Mouse (Mus musculus) forebrain, postnatal 0 days (tissue): ENCODE results near the gene Ccdc65. TPM values are rescaled to one million over a fixed set of nuclear protein-coding genes. Genes with fewer than 3 reads are reported as not detected.

ENCODE experiments used
- ATAC-seq: fragments of 200-750 bp; cut with Nextera tagmentation; 2 replicates; pipeline ENCODE4 v1.8.0; 2017; ENCODE audit warnings: mild to moderate bottlenecking, moderate library complexity
- DNase-seq: peaks from one replicate; pipeline ENCODE4 v3.0.0-alpha.2; 2015
- H3K27ac ChIP-seq: fragments of 300-500 bp; sonication (generic); 2 replicates; pipeline ENCODE4 v1.5.1; 2014; ENCODE audit warnings: low read depth, mild to moderate bottlenecking, antibody characterized with exemption, low read length, moderate library complexity, mixed read lengths
- H3K27me3 ChIP-seq: fragments of 300-500 bp; sonication (generic); 2 replicates; pipeline ENCODE4 v1.6.1; 2014; ENCODE audit warnings: mild to moderate bottlenecking, low read length, mixed read lengths; ENCODE audit not compliant: insufficient read depth
- H3K36me3 ChIP-seq: fragments of 300-500 bp; sonication (generic); 2 replicates; pipeline ENCODE4 v1.6.1; 2014; ENCODE audit warnings: mild to moderate bottlenecking, moderate library complexity; ENCODE audit not compliant: insufficient read depth
- H3K4me1 ChIP-seq: fragments of 300-500 bp; sonication (generic); 2 replicates; pipeline ENCODE4 v1.6.1; 2014; ENCODE audit warnings: antibody characterized with exemption; ENCODE audit not compliant: insufficient read depth
- H3K4me2 ChIP-seq: fragments of 300-500 bp; sonication (generic); 2 replicates; pipeline ENCODE4 v1.6.1; 2014; ENCODE audit warnings: low read depth, mild to moderate bottlenecking, moderate library complexity
- H3K4me3 ChIP-seq: fragments of 300-500 bp; sonication (generic); 2 replicates; pipeline ENCODE4 v1.5.1; 2014; ENCODE audit warnings: low read depth, low read length, mixed read lengths
- H3K9ac ChIP-seq: fragments of 300-500 bp; sonication (generic); 2 replicates; pipeline ENCODE4 v1.6.1; 2014; ENCODE audit warnings: mild to moderate bottlenecking
- H3K9me3 ChIP-seq: fragments of 300-500 bp; sonication (generic); 2 replicates; pipeline ENCODE4 v1.6.1; 2016; ENCODE audit warnings: low read length
- CTCF ChIP-seq: sonication (generic); IDR thresholded peaks from 2 replicates; pipeline ENCODE4 v1.5.1; 2016; ENCODE audit warnings: antibody characterized with exemption, control low read depth, low read depth
- WGBS: fragments of 180-500 bp; shearing (Covaris S2); extraction: QIAGEN DNeasy Blood & Tissue Kit; methylation state at CpG from one replicate; pipeline ENCODE4 v1.1.7; 2014; 5-methylcytosine and 5-hydroxymethylcytosine counted together
- polyA plus RNA-seq: library from polyadenylated mRNA; unstranded; fragments of >200 nt; fragmentation: Nextera tagmentation; extraction: Ambion mirVana; gene quantifications from 2 replicates; pipeline ENCODE4 v1.2.1, GENCODE M21; 2015
- total RNA-seq: library from RNA; depleted of rRNA; stranded (reverse); fragments of >200 nt; gene quantifications from 2 replicates; pipeline ENCODE4 v1.2.3, GENCODE M21; 2014

Ccdc65 gene
- total and polyA plus RNA-seq, 2 experiments from 2014 or later, result 8.2 to 10.5 TPM

DNA sequence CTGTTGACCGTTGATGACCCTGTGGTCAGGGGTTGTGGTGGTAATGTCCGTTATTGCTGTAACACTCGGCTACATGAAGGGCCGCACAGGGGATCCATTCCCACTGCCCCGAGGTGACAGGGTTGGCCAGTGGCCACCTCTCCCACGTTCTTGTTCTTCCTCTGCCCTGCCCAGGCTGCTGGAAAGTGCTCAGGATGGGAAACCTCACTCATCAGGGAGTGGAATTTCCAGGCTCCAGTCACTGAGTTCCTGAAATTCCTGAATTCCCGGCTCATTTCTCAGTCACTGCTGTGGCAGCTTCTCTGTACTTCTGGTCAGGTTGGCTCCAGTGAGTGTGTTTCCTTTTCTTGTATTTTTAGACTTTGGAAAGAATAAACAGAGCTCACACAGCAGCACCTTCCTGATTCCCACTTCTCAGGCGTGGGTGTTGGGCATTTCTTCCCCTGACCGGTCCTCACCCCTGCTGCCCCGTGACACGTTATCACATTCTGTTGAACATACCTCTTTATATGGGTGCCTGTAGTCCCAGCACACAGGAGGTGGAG, 15.8 kb upstream of the Ccdc65 start:
- H3K27me3 ChIP-seq, result no peaks in the 10 kb centered on the region
- no peak overlapping the region for H3K4me3 ChIP-seq
- H3K9ac ChIP-seq, result no peak overlapping the region
- WGBS, result 54% methylated on average over 11 of the region's 11 CpGs
- no peak overlapping the region for H3K4me2 ChIP-seq
- H3K36me3 ChIP-seq, result no peaks in the 10 kb centered on the region
- no peak for TF ChIP-seq CTCF
- DNase-seq, result no peak
- H3K27ac ChIP-seq, result no peak overlapping the region
- no peaks in the 10 kb centered on the region for H3K9me3 ChIP-seq
- 0 out of 2 replicates have a peak, but pooled peaks cover 8% of the 10 kb centered on the region for H3K4me1 ChIP-seq
- no peak for ATAC-seq

DNA sequence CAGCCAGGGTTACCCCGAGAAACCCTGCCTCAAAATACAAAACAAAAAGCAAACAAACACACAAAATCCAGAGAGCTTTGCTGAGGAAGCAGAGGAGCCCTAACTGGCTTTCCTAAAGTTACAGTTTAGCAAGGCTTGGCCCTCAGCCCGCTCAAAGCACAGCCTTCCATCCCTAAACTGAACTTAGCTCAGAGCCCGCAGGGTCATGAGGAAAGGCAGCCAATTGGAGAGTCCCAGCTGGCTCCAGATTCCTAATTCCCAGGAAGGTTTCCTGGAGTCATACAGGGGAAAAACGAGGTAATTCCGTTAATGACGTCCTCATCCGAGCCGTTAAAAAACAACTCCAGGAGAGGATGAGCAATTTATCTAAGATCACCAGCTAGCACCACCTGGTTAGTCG, 12.3 kb upstream of the Ccdc65 start:
- Histone ChIP-seq H3K9me3 (no peaks in the 10 kb centered on the region), H3K27ac (no peak overlapping the region), H3K4me3 (no peak overlapping the region), H3K27me3 (no peaks in the 10 kb centered on the region), H3K9ac (no peak overlapping the region), H3K36me3 (no peaks in the 10 kb centered on the region), H3K4me2 (no peak overlapping the region), H3K4me1 (0 out of 2 replicates have a peak, but pooled peaks cover 8% of the 10 kb centered on the region)
- DNase-seq, result no peak
- 51% methylated on average over 9 of the region's 9 CpGs for WGBS
- no peak for TF ChIP-seq CTCF
- ATAC-seq, result no peak

DNA sequence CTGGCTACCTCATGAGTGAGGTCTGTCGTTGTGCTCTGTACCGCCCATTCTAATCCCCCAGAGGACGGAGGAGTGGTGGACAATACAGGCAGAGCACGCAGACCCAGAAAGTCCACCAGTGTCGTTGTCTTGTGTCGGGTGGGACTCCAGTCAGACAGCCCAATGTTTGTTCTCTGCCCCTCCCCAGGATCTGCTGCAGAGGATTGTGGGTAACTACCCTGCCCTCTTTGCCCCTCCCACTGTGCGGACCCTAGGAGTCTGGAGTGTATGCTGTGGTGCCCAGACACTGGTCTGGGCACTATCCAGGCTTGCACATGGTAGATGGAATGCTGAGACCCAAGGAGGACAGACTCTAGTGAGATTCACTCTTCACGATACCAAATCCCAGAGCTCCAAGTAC, 11.8 kb upstream of the Ccdc65 start:
- 0 out of 2 replicates have a peak, but pooled peaks cover 6% of the 10 kb centered on the region for H3K4me1 ChIP-seq
- no peak for ATAC-seq
- no peak for TF ChIP-seq CTCF
- H3K27me3 ChIP-seq, result peaks cover 4% of the 10 kb centered on the region; the same call in 1 of the 2 replicates
- H3K9ac ChIP-seq, result no peak overlapping the region
- WGBS, result 49% methylated on average over 8 of the region's 8 CpGs
- no peak overlapping the region for H3K4me3 ChIP-seq
- H3K4me2 ChIP-seq, result no peak overlapping the region
- H3K36me3 ChIP-seq, result no peaks in the 10 kb centered on the region
- no peak overlapping the region for H3K27ac ChIP-seq
- H3K9me3 ChIP-seq, result no peaks in the 10 kb centered on the region
- DNase-seq, result no peak

DNA sequence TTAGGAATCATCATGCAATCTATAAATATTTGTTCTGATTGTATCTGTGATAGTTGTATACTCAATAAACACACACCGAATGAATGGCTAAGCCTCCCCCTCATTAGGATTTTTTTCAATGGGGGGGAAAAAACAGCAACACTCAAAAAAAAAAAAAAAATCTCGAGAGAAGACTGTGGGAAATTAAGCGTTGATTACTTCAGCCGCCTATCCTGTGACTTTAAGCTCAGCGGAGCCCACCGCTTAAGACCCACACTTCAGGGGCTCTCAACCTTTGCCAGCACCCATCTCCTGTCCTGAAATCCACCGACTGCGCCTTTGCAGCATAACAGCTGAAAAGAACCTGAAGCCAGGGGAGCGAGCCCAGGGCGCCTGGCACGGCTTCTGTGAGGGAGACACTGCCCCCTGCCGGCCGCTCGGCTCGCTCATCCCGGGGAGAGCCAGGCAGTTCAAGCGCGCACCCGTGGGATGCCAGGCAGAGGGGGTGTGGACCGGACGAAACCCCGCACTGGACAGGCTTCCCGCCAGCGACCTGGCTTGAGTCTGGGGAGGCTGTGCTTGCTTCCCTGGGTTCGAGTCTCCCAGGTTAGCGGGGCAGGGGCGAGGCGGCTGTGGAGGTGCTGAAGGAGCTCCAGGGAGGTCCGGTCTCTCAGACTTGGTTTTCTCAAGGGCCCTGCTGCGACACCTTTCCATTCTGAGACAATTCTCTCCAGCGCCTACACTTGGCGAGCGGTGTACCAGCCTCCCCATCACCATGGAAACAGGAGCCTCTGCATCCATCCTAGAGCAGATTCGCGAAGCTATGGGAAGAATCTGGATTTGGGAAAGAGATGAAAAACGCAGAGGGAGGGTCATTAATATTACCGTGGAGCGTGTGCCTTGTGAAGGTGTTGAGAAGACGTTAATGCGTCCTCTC, 8.6 kb upstream of the Ccdc65 start:
- 3% methylated on average over 40 of the region's 40 CpGs for WGBS
- Histone ChIP-seq H3K9ac (peak overlapping the region; percentile 56), H3K36me3 (no peaks in the 10 kb centered on the region), H3K4me1 (no peaks in the 10 kb centered on the region), H3K4me3 (peak overlapping the region; percentile 46), H3K27me3 (peaks cover 9% of the 10 kb centered on the region), H3K27ac (peak overlapping the region; percentile 85), H3K4me2 (peak overlapping the region; percentile 67), H3K9me3 (no peaks in the 10 kb centered on the region)
- DNase-seq, result peak; percentile 91
- peak; percentile 95 for ATAC-seq
- TF ChIP-seq CTCF, result peak; percentile 96

DNA sequence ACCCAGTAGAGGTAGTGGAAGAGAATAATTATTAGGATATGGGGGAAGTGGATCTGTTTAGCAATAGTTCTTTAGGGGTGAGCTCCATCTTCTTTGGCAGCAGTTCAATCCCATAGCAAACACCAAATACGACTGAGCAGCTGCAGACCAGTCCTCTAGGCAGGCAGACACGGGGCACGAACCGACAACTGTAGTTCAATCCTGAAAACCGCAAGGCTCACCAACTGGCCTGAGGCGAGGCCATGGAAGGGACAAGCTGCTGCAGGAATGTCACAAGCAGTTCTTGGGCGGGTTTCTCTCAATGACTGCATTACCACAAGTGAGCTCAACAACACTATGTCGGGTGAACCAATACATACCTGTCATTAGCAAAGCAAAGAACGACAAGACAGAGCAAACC, 3.7 kb upstream of the Ccdc65 start:
- no peaks in the 10 kb centered on the region for H3K36me3 ChIP-seq
- no peak overlapping the region for H3K4me2 ChIP-seq
- ATAC-seq (no peak), DNase-seq (no peak)
- TF ChIP-seq CTCF, result no peak
- WGBS, result 60% methylated on average over 9 of the region's 9 CpGs
- H3K9ac ChIP-seq, result no peak overlapping the region
- H3K27ac ChIP-seq, result no peak overlapping the region
- peaks cover 9% of the 10 kb centered on the region for H3K27me3 ChIP-seq
- H3K4me3 ChIP-seq, result no peak overlapping the region
- no peaks in the 10 kb centered on the region for H3K9me3 ChIP-seq
- H3K4me1 ChIP-seq, result no peaks in the 10 kb centered on the region

DNA sequence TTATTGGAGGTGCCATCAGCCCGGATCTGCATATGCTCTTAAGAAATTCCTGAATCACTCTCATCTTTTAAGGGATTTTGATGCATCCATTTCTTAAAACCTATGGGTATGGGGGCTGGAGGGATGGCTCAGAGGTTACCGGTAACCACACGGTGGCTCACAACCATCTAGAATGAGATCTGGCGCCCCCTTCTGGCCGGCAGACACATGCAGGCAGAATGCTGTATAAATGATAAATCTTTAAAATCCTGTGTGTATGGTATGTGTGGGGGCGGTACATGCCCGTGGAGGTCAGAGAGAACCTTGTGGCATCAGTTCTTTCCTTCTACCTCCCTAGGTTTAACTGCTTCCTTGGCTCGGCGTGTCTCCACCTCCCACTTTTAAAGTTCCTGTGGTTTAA, 2.4 kb downstream of the Ccdc65 start:
- DNase-seq, result peak; percentile 68
- ATAC-seq, result peak; percentile 61
- no peaks in the 10 kb centered on the region for H3K9me3 ChIP-seq
- no peaks in the 10 kb centered on the region for H3K4me1 ChIP-seq
- peak; percentile 78 for TF ChIP-seq CTCF
- no peak overlapping the region for H3K4me3 ChIP-seq
- H3K36me3 ChIP-seq, result no peaks in the 10 kb centered on the region
- H3K27ac ChIP-seq, result no peak overlapping the region
- H3K4me2 ChIP-seq, result no peak overlapping the region
- 13% methylated on average over 9 of the region's 9 CpGs for WGBS
- no peak overlapping the region for H3K9ac ChIP-seq
- H3K27me3 ChIP-seq, result no peaks in the 10 kb centered on the region

DNA sequence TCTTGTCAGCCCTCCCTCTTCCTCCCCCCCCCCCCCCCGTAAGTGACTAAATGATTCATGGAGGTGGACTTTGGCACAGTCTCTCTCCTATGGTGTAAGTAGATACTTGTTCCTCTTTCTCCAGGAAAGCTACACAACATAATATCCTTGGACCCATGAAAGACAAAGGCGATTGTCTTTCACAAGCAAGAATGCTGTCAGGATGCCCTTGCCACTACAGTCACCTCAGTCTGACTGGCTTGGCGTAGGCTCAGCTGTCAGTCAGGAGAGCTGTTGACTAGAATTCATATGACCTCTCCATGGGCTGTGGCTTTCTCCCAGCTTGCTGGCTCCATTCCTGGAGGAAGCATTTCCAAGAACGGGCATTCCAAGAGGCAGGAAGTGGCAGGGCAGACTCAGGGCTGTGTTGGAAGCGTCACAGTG, 6.2 kb downstream of the Ccdc65 start:
- Histone ChIP-seq H3K27ac (no peak overlapping the region), H3K9me3 (no peaks in the 10 kb centered on the region), H3K4me3 (no peak overlapping the region), H3K27me3 (no peaks in the 10 kb centered on the region), H3K9ac (no peak overlapping the region), H3K4me1 (no peaks in the 10 kb centered on the region), H3K36me3 (no peaks in the 10 kb centered on the region), H3K4me2 (no peak overlapping the region)
- no peak for TF ChIP-seq CTCF
- WGBS, result 52% methylated on average over 5 of the region's 5 CpGs
- DNase-seq, result no peak
- ATAC-seq, result no peak
